Mouse (Mus musculus) megakaryocyte, embryonic 14.5 days (primary cell): ENCODE results near the gene Itpk1.

ENCODE experiments used
- FLI1 ChIP-seq: IDR thresholded peaks from 2 replicates; pipeline ENCODE4 v1.6.1; 2012; ENCODE audit warnings: low read length, inconsistent platforms, mixed read lengths
- GATA1 ChIP-seq: IDR thresholded peaks from 3 replicates; pipeline ENCODE4 v1.6.1; 2012; ENCODE audit warnings: mixed read lengths, low read length, inconsistent platforms, borderline replicate concordance

DNA sequence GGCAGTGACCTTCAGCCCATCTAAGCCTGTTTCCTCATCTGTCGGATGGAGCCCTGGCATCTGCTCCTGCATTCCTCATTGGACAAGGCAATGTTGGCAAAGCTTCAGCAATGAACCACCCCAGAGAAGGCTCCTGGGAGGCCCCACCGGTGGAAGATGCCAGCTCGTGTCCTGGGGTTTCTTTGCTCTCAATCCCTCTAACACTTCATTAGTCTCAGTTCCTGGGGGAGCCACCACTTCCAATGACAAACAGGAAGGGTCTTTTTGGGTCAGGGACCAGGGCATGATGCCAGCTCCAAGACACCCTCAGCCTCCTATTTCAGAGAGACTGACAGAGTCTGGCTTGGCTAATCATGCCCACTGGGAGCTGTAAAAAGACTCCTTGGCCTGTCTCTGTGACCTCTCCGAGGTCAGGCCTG, 71.6 kb downstream of the Itpk1 start:
- TF ChIP-seq GATA1 (no peak), FLI1 (no peak)
